14 mouse cellular contexts compared by ENCODE assay signal in genomic region chr9:114716677-114717331, GRCm38 (mm10). TPM values are rescaled to one million over a fixed set of nuclear protein-coding genes. Genes with fewer than 3 reads are reported as not detected.
A peak's percentile ranks its signal among the peaks of the same experiment; 100 is the strongest.
DNase-seq lines count a peak whose midpoint lies in the region; ATAC-seq and TF ChIP-seq lines count a peak whose summit lies in the region.
"Had no signal": no experiment of that assay in that cellular context is flagged by ENCODE, and none has a peak within 500 bp of the region (broad histone marks: within the 10 kb centered on the region; RNA-seq: fewer than 3 reads in every experiment).

No protein-coding gene starts in this region.

- no peak overlapping the region for H3K27ac ChIP-seq in liver, embryonic 12.5 days
- no peak overlapping the region for H3K27ac ChIP-seq in embryonic facial prominence, embryonic 12.5 days
- peak overlapping the region; percentile 60 for H3K27ac ChIP-seq in kidney, embryonic 15.5 days
- H3K27ac ChIP-seq in liver, postnatal 0 days (ENCODE audit: low read depth): no peak overlapping the region
- H3K27ac ChIP-seq in forebrain, embryonic 12.5 days: no peak overlapping the region
- no peak overlapping the region for H3K27ac ChIP-seq in forebrain, embryonic 11.5 days (ENCODE audit: low read depth, low read length)
- H3K27ac ChIP-seq: limb, embryonic 12.5 days had no signal

- no peak for TF ChIP-seq CTCF in liver, postnatal 0 days (IDR thresholded peaks at IDR 0.05; ENCODE audit: low read depth)

- H3K4me2 ChIP-seq in liver, embryonic 12.5 days: no peak overlapping the region
- H3K4me2 ChIP-seq in embryonic facial prominence, embryonic 12.5 days (replicated peaks): no peak overlapping the region
- no peak overlapping the region for H3K4me2 ChIP-seq in kidney, embryonic 15.5 days
- H3K4me2 ChIP-seq in liver, postnatal 0 days (ENCODE audit: low read depth, low read length): no peak overlapping the region
- no peak overlapping the region for H3K4me2 ChIP-seq in forebrain, embryonic 12.5 days
- H3K4me2 ChIP-seq in forebrain, embryonic 11.5 days (ENCODE audit: low read depth, low read length, severe bottlenecking): no peak overlapping the region
- H3K4me2 ChIP-seq: limb, embryonic 12.5 days had no signal

- peaks cover 95% of the 10 kb centered on the region for H3K36me3 ChIP-seq in liver, embryonic 12.5 days
- peaks cover 91% of the 10 kb centered on the region for H3K36me3 ChIP-seq in embryonic facial prominence, embryonic 12.5 days
- peaks cover 94% of the 10 kb centered on the region for H3K36me3 ChIP-seq in kidney, embryonic 15.5 days
- H3K36me3 ChIP-seq in liver, postnatal 0 days (replicated peaks; ENCODE audit: insufficient read depth, low read length): peaks cover 73% of the 10 kb centered on the region
- peaks cover 94% of the 10 kb centered on the region for H3K36me3 ChIP-seq in forebrain, embryonic 12.5 days (replicated peaks)
- peaks cover 3% of the 10 kb centered on the region; the same call in 1 of the 2 replicates for H3K36me3 ChIP-seq in forebrain, embryonic 11.5 days (ENCODE audit: control insufficient read depth, insufficient read depth, low read length)

- ATAC-seq in liver, embryonic 12.5 days: peak; percentile 42; the same call in 1 of the 2 replicates
- 0 out of 2 replicates have a peak, but pooled peaks have one; percentile 28 for ATAC-seq in embryonic facial prominence, embryonic 12.5 days (ENCODE audit: insufficient number of reproducible peaks, insufficient read depth, low FRiP score, low TSS enrichment)
- ATAC-seq in kidney, embryonic 15.5 days (replicated peaks; ENCODE audit: low FRiP score): peak; percentile 69
- ATAC-seq in liver, postnatal 0 days: peak; percentile 43; the same call in 1 of the 2 replicates
- ATAC-seq in forebrain, embryonic 12.5 days (ENCODE audit: low FRiP score): no peak
- ATAC-seq in forebrain, embryonic 11.5 days (replicated peaks; ENCODE audit: low FRiP score): no peak
- ATAC-seq: inflammation-experienced regulatory T-cells, adult 6 months had no signal

- no peak for DNase-seq in liver
- DNase-seq in liver, postnatal 0 days: no peak
- no peak for DNase-seq in layer of hippocampus, postnatal 36 days
- DNase-seq in forebrain, embryonic 11.5 days (ENCODE audit: low spot score): no peak
- DNase-seq: adrenal gland, adult 2 months; cerebellum, postnatal 10 days; heart, postnatal 36 days; right cerebral cortex, postnatal 4 days had no signal

- H3K4me1 ChIP-seq in liver, embryonic 12.5 days: 0 out of 2 replicates have a peak, but pooled peaks cover 5% of the 10 kb centered on the region
- H3K4me1 ChIP-seq in embryonic facial prominence, embryonic 12.5 days: no peaks in the 10 kb centered on the region
- peaks cover 10% of the 10 kb centered on the region for H3K4me1 ChIP-seq in kidney, embryonic 15.5 days
- no peaks in the 10 kb centered on the region for H3K4me1 ChIP-seq in liver, postnatal 0 days (ENCODE audit: insufficient read depth)
- H3K4me1 ChIP-seq in forebrain, embryonic 12.5 days: no peaks in the 10 kb centered on the region
- no peaks in the 10 kb centered on the region for H3K4me1 ChIP-seq in forebrain, embryonic 11.5 days (replicated peaks; ENCODE audit: control insufficient read depth, insufficient read depth, low read length)
- H3K4me1 ChIP-seq: limb, embryonic 12.5 days had no signal

- no peak for TF ChIP-seq EP300 in liver, postnatal 0 days (IDR thresholded peaks at IDR 0.05; ENCODE audit: low read depth)

- no peak overlapping the region for H3K4me3 ChIP-seq in liver, embryonic 12.5 days
- no peak overlapping the region for H3K4me3 ChIP-seq in embryonic facial prominence, embryonic 12.5 days
- H3K4me3 ChIP-seq in kidney, embryonic 15.5 days (replicated peaks): no peak overlapping the region
- H3K4me3 ChIP-seq in liver, postnatal 0 days (ENCODE audit: low read depth, low read length): no peak overlapping the region
- no peak overlapping the region for H3K4me3 ChIP-seq in forebrain, embryonic 12.5 days (replicated peaks)
- H3K4me3 ChIP-seq in forebrain, embryonic 11.5 days (ENCODE audit: low read depth, low read length): no peak overlapping the region
- H3K4me3 ChIP-seq: limb, embryonic 12.5 days had no signal

- H3K27me3 ChIP-seq in liver, embryonic 12.5 days (replicated peaks): no peaks in the 10 kb centered on the region
- H3K27me3 ChIP-seq in embryonic facial prominence, embryonic 12.5 days: no peaks in the 10 kb centered on the region
- no peaks in the 10 kb centered on the region for H3K27me3 ChIP-seq in kidney, embryonic 15.5 days
- H3K27me3 ChIP-seq in liver, postnatal 0 days (ENCODE audit: insufficient read depth, low read length): no peaks in the 10 kb centered on the region
- no peaks in the 10 kb centered on the region for H3K27me3 ChIP-seq in forebrain, embryonic 12.5 days
- no peaks in the 10 kb centered on the region for H3K27me3 ChIP-seq in forebrain, embryonic 11.5 days (ENCODE audit: control insufficient read depth, insufficient read depth, low read length)
- H3K27me3 ChIP-seq: limb, embryonic 12.5 days had no signal

- 83% methylated on average over 18 of the region's 18 CpGs for WGBS in liver, embryonic 12.5 days (ENCODE audit: insufficient replicate concordance)
- 48% methylated on average over 18 of the region's 18 CpGs for WGBS in embryonic facial prominence, embryonic 12.5 days
- 42% methylated on average over 18 of the region's 18 CpGs for WGBS in kidney, embryonic 15.5 days
- 79% methylated on average over 18 of the region's 18 CpGs for WGBS in liver, postnatal 0 days (ENCODE audit: insufficient replicate concordance)
- 87% methylated on average over 18 of the region's 18 CpGs for WGBS in forebrain, embryonic 12.5 days
- WGBS in forebrain, embryonic 11.5 days: 86% methylated on average over 18 of the region's 18 CpGs

- no peak overlapping the region for H3K9ac ChIP-seq in liver, embryonic 12.5 days
- no peak overlapping the region for H3K9ac ChIP-seq in embryonic facial prominence, embryonic 12.5 days
- no peak overlapping the region for H3K9ac ChIP-seq in kidney, embryonic 15.5 days
- no peak overlapping the region for H3K9ac ChIP-seq in liver, postnatal 0 days (replicated peaks)
- H3K9ac ChIP-seq in forebrain, embryonic 12.5 days: no peak overlapping the region
- no peak overlapping the region for H3K9ac ChIP-seq in forebrain, embryonic 11.5 days (ENCODE audit: low read length)
- H3K9ac ChIP-seq: limb, embryonic 12.5 days had no signal

- no peaks in the 10 kb centered on the region for H3K9me3 ChIP-seq in liver, embryonic 12.5 days (replicated peaks)
- H3K9me3 ChIP-seq in embryonic facial prominence, embryonic 12.5 days: no peaks in the 10 kb centered on the region
- H3K9me3 ChIP-seq in kidney, embryonic 15.5 days (replicated peaks): no peaks in the 10 kb centered on the region
- H3K9me3 ChIP-seq in liver, postnatal 0 days (ENCODE audit: low read length): no peaks in the 10 kb centered on the region
- no peaks in the 10 kb centered on the region for H3K9me3 ChIP-seq in forebrain, embryonic 12.5 days
- no peaks in the 10 kb centered on the region for H3K9me3 ChIP-seq in forebrain, embryonic 11.5 days (ENCODE audit: control insufficient read depth, low read length)
- H3K9me3 ChIP-seq: limb, embryonic 12.5 days had no signal

RNA-seq across cellular contexts. Expression of gene Cmtm6, which starts 14.1 kb away (rescaled TPM):
- 26.0 and 29.1 TPM in 2 replicates for polyA plus RNA-seq in liver, embryonic 12.5 days (2016; fragmentation: Nextera tagmentation; extraction: Ambion mirVana)
- polyA plus RNA-seq in embryonic facial prominence, embryonic 12.5 days (2016; fragmentation: Nextera tagmentation; extraction: Ambion mirVana): 29.1 and 31.8 TPM in 2 replicates
- polyA plus RNA-seq in kidney, embryonic 15.5 days (2015; fragmentation: Nextera tagmentation; extraction: Ambion mirVana): 56.3 and 57.6 TPM in 2 replicates
- polyA plus RNA-seq in liver, postnatal 0 days (2015; fragmentation: Nextera tagmentation; extraction: Ambion mirVana): 27.7 and 30.1 TPM in 2 replicates
- total RNA-seq in layer of hippocampus, postnatal 36 days (2021): 10 to 100 TPM; 22.1 to 22.4 TPM
- polyA plus RNA-seq in forebrain, embryonic 12.5 days (2016; fragmentation: Nextera tagmentation; extraction: Ambion mirVana): 25.4 and 25.6 TPM in 2 replicates
- polyA plus RNA-seq in forebrain, embryonic 11.5 days (2014; fragmentation: Nextera tagmentation; extraction: Ambion mirVana): 26.9 and 27.2 TPM in 2 replicates

RNA-seq across cellular contexts. Expression of gene Dync1li1, which starts 28.2 kb away (rescaled TPM):
- 37.7 and 41.3 TPM in 2 replicates for polyA plus RNA-seq in liver, embryonic 12.5 days (2016; fragmentation: Nextera tagmentation; extraction: Ambion mirVana)
- polyA plus RNA-seq in embryonic facial prominence, embryonic 12.5 days (2016; fragmentation: Nextera tagmentation; extraction: Ambion mirVana): 77.9 and 89.4 TPM in 2 replicates
- polyA plus RNA-seq in kidney, embryonic 15.5 days (2015; fragmentation: Nextera tagmentation; extraction: Ambion mirVana): 62.2 and 67.5 TPM in 2 replicates
- polyA plus RNA-seq in liver, postnatal 0 days (2015; fragmentation: Nextera tagmentation; extraction: Ambion mirVana): 14.4 and 16.3 TPM in 2 replicates
- 100 to 1,000 TPM in 1 of 2 experiments, 10 to 100 TPM in 1; 93.4 to 102 TPM for total RNA-seq in layer of hippocampus, postnatal 36 days (2021)
- 101 and 104 TPM in 2 replicates for polyA plus RNA-seq in forebrain, embryonic 12.5 days (2016; fragmentation: Nextera tagmentation; extraction: Ambion mirVana)
- polyA plus RNA-seq in forebrain, embryonic 11.5 days (2014; fragmentation: Nextera tagmentation; extraction: Ambion mirVana): 76.1 and 84.0 TPM in 2 replicates

Comparison
In these comparisons a context has a peak if more than half of its experiments do, and no peak if none do; other contexts are left out.
1. ATAC-seq: peak in liver, embryonic 12.5 days (single experiment), embryonic facial prominence, embryonic 12.5 days (single experiment), kidney, embryonic 15.5 days (single experiment) and liver, postnatal 0 days (single experiment); none in forebrain, embryonic 12.5 days (single experiment) and forebrain, embryonic 11.5 days (single experiment).